Mouse (Mus musculus) CD4-positive helper T cell, adult 2 months (primary cell): ENCODE data around the gene Marcks.

Source experiments
- DNase-seq: peaks from one replicate; pipeline ENCODE4 v3.0.0-alpha.2; 2012; ENCODE audit warnings: low read depth, missing footprints, low spot score

The Marcks gene

GRCm38 (mm10) chr10:37138778-37139442, at the start of gene Marcks:
Marcks (minus strand) TSS chr10:37138920.
- DNase-seq: peak; percentile 84

GRCm38 (mm10) chr10:37177071-37177470, 38.4 kb upstream of the Marcks start:
- no peak for DNase-seq

- no peak for DNase-seq
Observed at GRCm38 (mm10) chr10:37172416-37172950, 33.8 kb upstream of the Marcks start.

- no peak for DNase-seq
Observed at GRCm38 (mm10) chr10:37171711-37172415, 33.1 kb upstream of the Marcks start.

- DNase-seq: no peak
Observed at GRCm38 (mm10) chr10:37170878-37171277, 32.2 kb upstream of the Marcks start.

- DNase-seq: no peak
Observed at GRCm38 (mm10) chr10:37170466-37170865, 31.7 kb upstream of the Marcks start.

- no peak for DNase-seq
Observed at GRCm38 (mm10) chr10:37167527-37167926, 28.8 kb upstream of the Marcks start.

- no peak for DNase-seq
Observed at GRCm38 (mm10) chr10:37159731-37160130, 21.0 kb upstream of the Marcks start.

GRCm38 (mm10) chr10:37157156-37157555, 18.4 kb upstream of the Marcks start:
- no peak for DNase-seq

GRCm38 (mm10) chr10:37155131-37155530, 16.4 kb upstream of the Marcks start:
- no peak for DNase-seq

- DNase-seq: no peak
Observed at GRCm38 (mm10) chr10:37151539-37152271, 13.0 kb upstream of the Marcks start.

GRCm38 (mm10) chr10:37148016-37148415, 9.3 kb upstream of the Marcks start:
- DNase-seq: peak; percentile 8

GRCm38 (mm10) chr10:37145456-37145855, 6.7 kb upstream of the Marcks start:
- DNase-seq: no peak

- DNase-seq: no peak
Observed at GRCm38 (mm10) chr10:37141621-37142020, 2.9 kb upstream of the Marcks start.

GRCm38 (mm10) chr10:37140736-37141451, 2.2 kb upstream of the Marcks start:
- DNase-seq: peak; percentile 70

GRCm38 (mm10) chr10:37140166-37140735, 1.5 kb upstream of the Marcks start:
- peak; percentile 27 for DNase-seq

- DNase-seq: peak; percentile 23
Observed at GRCm38 (mm10) chr10:37139443-37140165, 884 bp upstream of the Marcks start.

GRCm38 (mm10) chr10:37138311-37138731, 399 bp downstream of the Marcks start:
- DNase-seq: peak; percentile 51

- DNase-seq: peak; percentile 52
Observed at GRCm38 (mm10) chr10:37137531-37138310, 999 bp downstream of the Marcks start.
